Mouse (Mus musculus): ENCODE results near the gene Tspan11. TPM values are rescaled to one million over a fixed set of nuclear protein-coding genes. Genes with fewer than 3 reads are reported as not detected.

The Tspan11 gene
- polyA plus RNA-seq (2016; fragmentation: Nextera tagmentation; extraction: Ambion mirVana), result 4.7 and 9.1 TPM in 2 replicates

GRCm38 (mm10) chr6:127887511-127888421 lies at the start of gene Tspan11:
TSS of gene Tspan11 (plus strand) at chr6:127887589.
- Histone ChIP-seq H3K4me1 (peaks cover 31% of the 10 kb centered on the region), H3K4me3 (peak within 1 kb of the TSS; percentile 62), H3K27ac (replicated peaks) (peak within 1 kb of the TSS; percentile 87), H3K36me3 (no peaks in the 10 kb centered on the region), H3K27me3 (ENCODE audit: low read depth, poor library complexity, severe bottlenecking) (peaks cover 37% of the 10 kb centered on the region), H3K9me3 (replicated peaks) (peaks cover 5% of the 10 kb centered on the region; the same call in 1 of the 2 replicates)
- DNase-seq (ENCODE audit: low spot score), result peak; percentile 65
- WGBS, result 1% methylated on average over 36 of the region's 36 CpGs

GRCm38 (mm10) chr6:127837910-127838309 lies 49.5 kb upstream of the Tspan11 start:
- Histone ChIP-seq H3K36me3 (no peaks in the 10 kb centered on the region), H3K9me3 (replicated peaks) (no peaks in the 10 kb centered on the region), H3K27me3 (ENCODE audit: low read depth, poor library complexity, severe bottlenecking) (no peaks in the 10 kb centered on the region), H3K27ac (replicated peaks) (no peak overlapping the region), H3K4me1 (peaks cover 6% of the 10 kb centered on the region; the same call in 1 of the 2 replicates), H3K4me3 (no peak overlapping the region)
- no peak for DNase-seq (ENCODE audit: low spot score)
- WGBS, result 98% methylated on average over 4 of the region's 4 CpGs

GRCm38 (mm10) chr6:127839538-127839937 lies 47.9 kb upstream of the Tspan11 start:
- Histone ChIP-seq H3K27ac (replicated peaks) (no peak overlapping the region), H3K4me1 (peaks cover 6% of the 10 kb centered on the region; the same call in 1 of the 2 replicates), H3K36me3 (no peaks in the 10 kb centered on the region), H3K27me3 (ENCODE audit: low read depth, poor library complexity, severe bottlenecking) (no peaks in the 10 kb centered on the region), H3K4me3 (no peak overlapping the region), H3K9me3 (replicated peaks) (no peaks in the 10 kb centered on the region)
- 83% methylated on average over 2 of the region's 2 CpGs for WGBS
- no peak for DNase-seq (ENCODE audit: low spot score)

GRCm38 (mm10) chr6:127840171-127840570 lies 47.2 kb upstream of the Tspan11 start:
- DNase-seq (ENCODE audit: low spot score), result no peak
- H3K4me3 ChIP-seq, result no peak overlapping the region
- peaks cover 6% of the 10 kb centered on the region; the same call in 1 of the 2 replicates for H3K4me1 ChIP-seq
- H3K27ac ChIP-seq (replicated peaks), result no peak overlapping the region
- H3K36me3 ChIP-seq, result no peaks in the 10 kb centered on the region
- no peaks in the 10 kb centered on the region for H3K27me3 ChIP-seq (ENCODE audit: low read depth, poor library complexity, severe bottlenecking)
- H3K9me3 ChIP-seq (replicated peaks), result no peaks in the 10 kb centered on the region
- WGBS, result 88% methylated on average over 7 of the region's 7 CpGs

GRCm38 (mm10) chr6:127841326-127841725 lies 46.1 kb upstream of the Tspan11 start:
- Histone ChIP-seq H3K36me3 (no peaks in the 10 kb centered on the region), H3K27ac (replicated peaks) (no peak overlapping the region), H3K9me3 (replicated peaks) (no peaks in the 10 kb centered on the region), H3K4me3 (no peak overlapping the region), H3K27me3 (ENCODE audit: low read depth, poor library complexity, severe bottlenecking) (no peaks in the 10 kb centered on the region), H3K4me1 (peaks cover 6% of the 10 kb centered on the region; the same call in 1 of the 2 replicates)
- 80% methylated on average over 7 of the region's 7 CpGs for WGBS
- DNase-seq (ENCODE audit: low spot score), result no peak

- Histone ChIP-seq H3K4me3 (no peak overlapping the region), H3K9me3 (replicated peaks) (no peaks in the 10 kb centered on the region), H3K36me3 (no peaks in the 10 kb centered on the region), H3K27ac (replicated peaks) (no peak overlapping the region), H3K4me1 (no peaks in the 10 kb centered on the region), H3K27me3 (ENCODE audit: low read depth, poor library complexity, severe bottlenecking) (no peaks in the 10 kb centered on the region)
- 89% methylated on average over 6 of the region's 6 CpGs for WGBS
- no peak for DNase-seq (ENCODE audit: low spot score)
Observed at GRCm38 (mm10) chr6:127846521-127846920, 40.9 kb upstream of the Tspan11 start.

GRCm38 (mm10) chr6:127849496-127849895 lies 37.9 kb upstream of the Tspan11 start:
- no peaks in the 10 kb centered on the region for H3K27me3 ChIP-seq (ENCODE audit: low read depth, poor library complexity, severe bottlenecking)
- H3K9me3 ChIP-seq (replicated peaks), result no peaks in the 10 kb centered on the region
- H3K36me3 ChIP-seq, result no peaks in the 10 kb centered on the region
- WGBS, result 86% methylated on average over 6 of the region's 6 CpGs
- no peak overlapping the region for H3K27ac ChIP-seq (replicated peaks)
- peaks cover 14% of the 10 kb centered on the region for H3K4me1 ChIP-seq
- no peak overlapping the region for H3K4me3 ChIP-seq
- DNase-seq (ENCODE audit: low spot score), result no peak

- H3K27ac ChIP-seq (replicated peaks), result no peak overlapping the region
- WGBS, result 89% methylated on average over 4 of the region's 4 CpGs
- H3K9me3 ChIP-seq (replicated peaks), result no peaks in the 10 kb centered on the region
- H3K36me3 ChIP-seq, result no peaks in the 10 kb centered on the region
- no peak for DNase-seq (ENCODE audit: low spot score)
- H3K27me3 ChIP-seq (ENCODE audit: low read depth, poor library complexity, severe bottlenecking), result no peaks in the 10 kb centered on the region
- peaks cover 30% of the 10 kb centered on the region for H3K4me1 ChIP-seq
- H3K4me3 ChIP-seq, result no peak overlapping the region
Observed at GRCm38 (mm10) chr6:127851611-127852010, 35.8 kb upstream of the Tspan11 start.

- WGBS, result 92% methylated on average over 7 of the region's 7 CpGs
Observed at GRCm38 (mm10) chr6:127853241-127853640, 34.1 kb upstream of the Tspan11 start.

GRCm38 (mm10) chr6:127853771-127854687 lies 33.4 kb upstream of the Tspan11 start:
- Histone ChIP-seq H3K27me3 (ENCODE audit: low read depth, poor library complexity, severe bottlenecking) (no peaks in the 10 kb centered on the region), H3K4me3 (no peak overlapping the region), H3K9me3 (replicated peaks) (no peaks in the 10 kb centered on the region), H3K27ac (replicated peaks) (peak overlapping the region; percentile 43), H3K4me1 (peaks cover 34% of the 10 kb centered on the region), H3K36me3 (no peaks in the 10 kb centered on the region)
- WGBS, result 38% methylated on average over 16 of the region's 16 CpGs
- no peak for DNase-seq (ENCODE audit: low spot score)

More at GRCm38 (mm10) chr6:127853241-127853640, 34.1 kb upstream of the Tspan11 start:
- Histone ChIP-seq H3K36me3 (no peaks in the 10 kb centered on the region), H3K4me3 (no peak overlapping the region), H3K9me3 (replicated peaks) (no peaks in the 10 kb centered on the region), H3K27me3 (ENCODE audit: low read depth, poor library complexity, severe bottlenecking) (no peaks in the 10 kb centered on the region), H3K4me1 (peaks cover 34% of the 10 kb centered on the region), H3K27ac (replicated peaks) (no peak overlapping the region)
- no peak for DNase-seq (ENCODE audit: low spot score)

- no peaks in the 10 kb centered on the region for H3K9me3 ChIP-seq (replicated peaks)
- WGBS, result 91% methylated on average over 2 of the region's 2 CpGs
- H3K27me3 ChIP-seq (ENCODE audit: low read depth, poor library complexity, severe bottlenecking), result no peaks in the 10 kb centered on the region
- peaks cover 34% of the 10 kb centered on the region for H3K4me1 ChIP-seq
- peak overlapping the region; percentile 43; the same call in 1 of the 2 replicates for H3K27ac ChIP-seq (replicated peaks)
- H3K36me3 ChIP-seq, result no peaks in the 10 kb centered on the region
- DNase-seq (ENCODE audit: low spot score), result no peak
- H3K4me3 ChIP-seq, result no peak overlapping the region
Observed at GRCm38 (mm10) chr6:127854688-127855013, 32.7 kb upstream of the Tspan11 start.

GRCm38 (mm10) chr6:127855711-127856295 lies 31.6 kb upstream of the Tspan11 start:
- peaks cover 34% of the 10 kb centered on the region for H3K4me1 ChIP-seq
- no peaks in the 10 kb centered on the region for H3K9me3 ChIP-seq (replicated peaks)
- WGBS, result 41% methylated on average over 9 of the region's 9 CpGs
- no peak for DNase-seq (ENCODE audit: low spot score)
- no peaks in the 10 kb centered on the region for H3K27me3 ChIP-seq (ENCODE audit: low read depth, poor library complexity, severe bottlenecking)
- H3K27ac ChIP-seq (replicated peaks), result peak overlapping the region; percentile 65; the same call in 1 of the 2 replicates
- H3K4me3 ChIP-seq, result no peak overlapping the region
- H3K36me3 ChIP-seq, result no peaks in the 10 kb centered on the region

Measured in midbrain, embryonic 10.5 days (tissue).